Mouse (Mus musculus): ENCODE results near the gene Coro2a.
"Not testable (repeated sequence)": the region's sequence is repeated elsewhere in the genome, so short reads cannot be mapped to it uniquely, and the experiment has no call there.

Gene Coro2a

DNA sequence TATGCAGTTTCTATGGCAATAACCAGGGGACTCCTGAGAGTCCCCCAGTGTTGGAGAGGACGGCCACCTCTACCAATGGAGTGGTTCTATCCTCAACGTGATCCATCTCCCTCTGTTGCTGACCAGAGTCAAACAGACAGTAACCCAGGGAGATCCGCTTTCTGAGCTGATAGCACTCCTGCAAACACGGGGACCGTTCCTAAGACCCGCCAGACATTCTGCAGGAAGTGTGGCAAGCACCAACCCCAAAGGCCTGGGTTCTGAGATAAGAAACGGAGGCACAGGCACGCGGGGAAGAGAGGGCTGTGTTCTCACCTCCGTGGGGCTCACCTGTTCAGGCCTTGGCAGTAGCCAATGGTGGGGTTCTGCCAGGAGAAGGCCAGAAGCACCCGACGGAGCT lies 11.6 kb upstream of the Coro2a start:
- no peak for DNase-seq (ENCODE audit: low spot score in 2 of 2)

GRCm38 (mm10) chr4:46611181-46611580 lies 9.2 kb upstream of the Coro2a start:
- peak; percentile 89 to 92 for DNase-seq (ENCODE audit: low spot score in 2 of 2)

DNA sequence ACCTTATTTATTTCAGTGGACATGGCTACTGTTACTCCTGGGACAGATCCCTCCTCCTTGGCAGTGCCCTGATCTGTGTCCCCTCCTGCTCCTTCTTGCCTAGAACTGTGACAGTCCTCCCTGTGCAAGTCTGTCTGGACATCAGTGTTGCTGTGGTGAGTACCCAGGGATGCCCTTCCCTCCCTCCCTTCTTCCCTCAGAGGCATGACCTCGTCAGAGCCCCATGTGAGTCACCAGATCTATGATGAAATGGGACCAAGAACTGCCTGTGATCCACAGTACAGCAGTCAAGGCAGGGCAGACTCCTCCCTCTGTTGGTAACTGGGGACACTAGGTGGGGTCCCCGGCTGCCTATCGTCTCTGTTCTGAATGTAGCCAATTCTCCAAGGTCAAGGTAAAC lies 5.6 kb upstream of the Coro2a start:
- no peak for DNase-seq (ENCODE audit: low spot score in 2 of 2)

DNA sequence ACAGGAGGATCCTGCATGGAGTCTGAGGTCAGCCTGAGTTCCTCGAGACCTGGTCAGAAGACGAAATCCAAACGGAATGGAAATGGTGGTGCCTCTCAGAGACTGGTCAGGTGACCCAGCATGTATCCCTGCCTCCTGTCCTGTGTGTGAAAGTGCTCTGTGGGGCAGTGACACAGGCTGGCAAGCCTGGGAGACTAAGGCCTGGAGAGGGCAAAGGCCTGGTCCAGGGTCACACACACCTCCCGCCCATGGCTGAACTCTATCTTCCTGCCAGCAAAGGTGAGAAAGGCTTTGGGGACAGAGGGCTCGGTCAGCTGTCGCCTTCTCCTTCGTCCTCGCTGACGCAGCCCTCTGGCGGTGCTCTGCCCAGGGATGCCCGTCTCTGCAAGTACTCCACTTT lies 3.4 kb upstream of the Coro2a start:
- DNase-seq (ENCODE audit: low spot score in 2 of 2), result no peak

- DNase-seq (ENCODE audit: low spot score in 2 of 2), result peak in 1 of 2 experiments; percentile 27
Observed at GRCm38 (mm10) chr4:46602704-46603103, 702 bp upstream of the Coro2a start.

GRCm38 (mm10) chr4:46601258-46601843 lies 651 bp downstream of the Coro2a start:
- peak; percentile 58 to 64 for DNase-seq (ENCODE audit: low spot score in 2 of 2)

DNA sequence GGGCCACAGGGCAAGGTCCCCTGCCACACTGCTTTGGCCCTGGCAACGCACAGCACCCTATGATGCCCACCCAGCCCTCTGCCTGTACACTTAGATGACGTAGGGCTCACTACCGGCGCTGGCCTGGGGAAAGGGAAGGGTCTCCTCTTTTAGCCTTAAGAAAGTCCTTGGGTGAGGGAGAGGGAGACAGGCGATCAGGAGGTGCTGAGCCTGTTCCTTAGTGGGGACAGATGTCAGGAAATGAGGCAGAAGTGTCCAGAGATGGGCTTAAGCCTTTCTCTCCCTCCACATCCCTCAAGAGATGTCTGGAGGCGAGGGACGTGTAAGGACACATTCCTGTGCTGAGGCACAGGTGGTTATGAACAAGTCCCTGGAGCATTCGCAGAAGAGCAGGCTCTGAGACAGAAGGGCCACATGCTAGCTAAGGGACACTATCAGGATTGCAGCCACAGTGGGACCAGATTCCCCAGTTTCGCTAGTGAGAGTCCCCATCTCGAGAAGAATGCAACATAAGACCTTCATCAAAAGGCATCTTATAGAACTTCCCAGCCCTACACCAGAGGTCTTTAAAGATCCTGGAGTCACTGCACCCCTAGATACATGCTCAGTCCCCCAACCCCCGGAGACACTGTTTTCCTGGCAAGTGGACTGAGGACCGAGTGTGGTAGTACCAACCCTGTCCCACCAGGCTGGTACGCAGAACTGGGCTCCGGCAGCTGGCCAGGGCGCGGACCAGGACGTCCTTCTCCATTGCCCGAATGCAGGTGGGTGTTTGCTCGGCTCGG lies 1.3 kb downstream of the Coro2a start:
- DNase-seq (ENCODE audit: low spot score in 2 of 2), result peak in 1 of 2 experiments; percentile 28

DNA sequence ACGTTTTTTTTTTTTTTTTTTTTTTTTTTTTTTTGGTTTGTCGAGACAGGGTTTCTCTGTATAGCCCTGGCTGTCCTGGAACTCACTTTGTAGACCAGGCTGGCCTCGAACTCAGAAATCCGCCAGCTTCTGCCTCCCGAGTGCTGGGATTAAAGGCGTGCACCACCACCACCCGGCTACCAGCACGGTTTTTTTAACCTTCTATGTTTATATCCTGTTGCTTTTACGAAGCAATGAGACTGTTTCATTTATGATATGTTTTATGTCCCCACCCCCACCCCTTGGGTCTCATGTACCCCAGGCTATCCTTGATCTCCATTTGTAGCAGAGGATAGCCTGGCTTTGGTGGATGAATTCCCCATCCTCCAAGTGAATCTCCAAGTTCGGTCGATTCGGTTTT lies 2.4 kb downstream of the Coro2a start:
- DNase-seq (ENCODE audit: low spot score in 2 of 2), result not testable (repeated sequence)

DNA sequence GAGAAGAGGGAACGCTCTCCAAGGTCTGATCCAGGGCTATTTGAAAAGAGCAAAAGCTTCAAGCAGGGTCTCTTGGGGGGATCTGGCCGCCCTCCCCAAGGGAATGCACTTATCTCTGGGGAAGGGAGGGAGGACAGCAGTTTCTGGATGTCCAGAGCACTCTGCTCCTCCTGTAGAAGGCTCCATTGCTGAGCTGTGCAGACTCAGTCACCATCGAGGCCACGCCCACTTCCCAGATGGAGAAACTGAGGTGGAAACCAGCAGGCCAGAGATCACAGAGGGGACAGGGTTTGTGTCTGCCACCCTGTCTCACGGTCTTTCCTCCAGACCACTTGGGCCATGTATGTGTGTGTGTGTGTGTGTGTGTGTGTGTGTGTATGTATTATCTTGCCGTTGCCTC lies 3.0 kb downstream of the Coro2a start:
- peak in 1 of 2 experiments; percentile 25 for DNase-seq (ENCODE audit: low spot score in 2 of 2)

DNA sequence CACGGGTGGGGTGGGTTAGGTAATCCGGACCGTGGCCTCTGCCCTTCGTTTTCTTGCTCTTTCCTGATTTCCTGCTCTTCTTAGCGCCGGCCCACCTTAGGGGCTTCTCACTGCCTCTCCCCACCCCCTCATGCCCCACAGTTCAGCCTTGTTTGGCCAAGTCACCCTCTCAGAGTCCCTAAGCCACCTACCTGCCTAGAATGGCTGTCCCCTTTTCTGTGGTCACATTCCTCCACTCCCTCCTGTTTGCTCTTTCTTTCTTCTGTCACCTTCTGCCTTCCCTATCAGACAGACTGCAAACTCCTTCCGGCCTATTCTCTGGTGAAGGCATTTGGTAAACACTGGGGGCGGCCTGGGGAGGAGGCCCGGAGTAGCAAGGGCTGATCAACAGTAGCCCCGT lies 3.9 kb downstream of the Coro2a start:
- DNase-seq (ENCODE audit: low spot score in 2 of 2), result peak in 1 of 2 experiments; percentile 20

DNA sequence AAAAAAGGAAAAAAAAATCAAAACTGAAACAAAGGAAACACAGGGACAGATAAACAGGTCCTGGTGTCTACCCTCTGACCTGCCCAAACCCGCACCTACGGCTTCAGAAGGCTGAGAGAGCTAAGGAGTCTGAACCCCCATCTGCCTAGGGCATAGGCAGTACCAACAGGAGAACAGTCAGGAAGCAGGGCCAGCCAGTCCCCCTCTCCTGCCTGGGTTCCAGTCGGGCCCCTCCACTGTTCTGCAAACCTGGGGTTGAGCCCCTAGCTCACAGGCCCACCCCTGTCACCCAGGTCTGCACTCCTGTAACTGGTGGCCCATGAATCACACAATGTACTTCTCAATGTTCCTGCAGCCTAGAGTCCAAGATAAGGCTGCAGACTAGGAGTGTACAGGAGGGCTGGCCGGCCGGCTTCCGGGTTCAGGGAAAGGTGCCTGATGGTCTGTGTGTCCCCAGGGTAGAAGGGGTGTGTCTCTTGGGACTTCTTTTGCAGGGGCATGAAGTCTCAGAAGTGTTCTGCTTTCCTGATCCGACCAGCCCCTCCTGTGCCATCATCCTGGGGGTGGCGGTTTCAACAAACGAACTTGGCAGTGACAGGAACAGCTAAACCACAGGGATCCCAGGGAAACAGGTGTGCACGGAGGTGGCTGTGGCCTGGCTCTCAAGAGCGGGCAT lies 4.6 kb downstream of the Coro2a start:
- peak in 1 of 2 experiments; percentile 18 for DNase-seq (ENCODE audit: low spot score in 2 of 2)

DNA sequence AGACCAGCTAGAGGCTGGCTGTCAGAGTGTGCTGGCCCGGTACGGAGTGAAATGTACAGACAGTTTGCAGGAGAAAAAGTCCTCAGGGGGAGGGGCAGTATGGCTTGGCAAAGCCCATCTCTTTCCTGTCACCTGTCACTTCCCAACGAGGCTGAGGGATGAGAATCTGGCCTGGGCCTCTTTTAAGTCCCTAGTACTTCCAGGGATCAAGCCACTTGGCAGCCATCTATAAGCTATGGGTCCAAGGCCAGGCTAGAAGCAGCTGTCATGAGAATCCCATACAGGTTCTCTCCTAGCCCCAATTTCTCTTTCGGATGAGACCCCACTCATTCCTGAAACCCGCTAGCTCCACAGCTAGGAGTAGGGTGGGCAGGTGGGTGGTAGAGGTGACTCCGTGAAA lies 5.6 kb downstream of the Coro2a start:
- DNase-seq (ENCODE audit: low spot score in 2 of 2), result peak in 1 of 2 experiments; percentile 13

- no peak for DNase-seq (ENCODE audit: low spot score in 2 of 2)
Observed at GRCm38 (mm10) chr4:46594131-46594530, 7.9 kb downstream of the Coro2a start.

DNA sequence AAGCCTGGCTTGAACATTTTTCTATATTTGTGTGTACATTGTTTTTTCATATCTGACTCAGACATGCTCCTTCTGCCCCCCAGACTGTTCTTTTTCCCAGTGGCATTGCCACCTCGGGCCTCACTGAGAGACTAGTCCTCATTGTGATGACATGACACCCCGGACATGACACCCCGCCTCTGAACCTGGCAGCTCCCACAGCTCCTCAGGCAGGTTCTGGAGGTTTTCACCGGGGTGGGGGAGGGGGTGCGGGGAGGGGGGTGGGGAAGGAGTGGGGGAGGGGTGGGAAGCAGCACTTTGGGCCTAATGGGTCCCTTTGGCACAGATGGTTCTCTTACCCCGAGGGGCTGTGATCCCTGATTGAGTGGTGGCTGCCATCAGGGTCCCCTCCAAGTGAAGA lies 8.5 kb downstream of the Coro2a start:
- DNase-seq (ENCODE audit: low spot score in 2 of 2), result no peak

DNA sequence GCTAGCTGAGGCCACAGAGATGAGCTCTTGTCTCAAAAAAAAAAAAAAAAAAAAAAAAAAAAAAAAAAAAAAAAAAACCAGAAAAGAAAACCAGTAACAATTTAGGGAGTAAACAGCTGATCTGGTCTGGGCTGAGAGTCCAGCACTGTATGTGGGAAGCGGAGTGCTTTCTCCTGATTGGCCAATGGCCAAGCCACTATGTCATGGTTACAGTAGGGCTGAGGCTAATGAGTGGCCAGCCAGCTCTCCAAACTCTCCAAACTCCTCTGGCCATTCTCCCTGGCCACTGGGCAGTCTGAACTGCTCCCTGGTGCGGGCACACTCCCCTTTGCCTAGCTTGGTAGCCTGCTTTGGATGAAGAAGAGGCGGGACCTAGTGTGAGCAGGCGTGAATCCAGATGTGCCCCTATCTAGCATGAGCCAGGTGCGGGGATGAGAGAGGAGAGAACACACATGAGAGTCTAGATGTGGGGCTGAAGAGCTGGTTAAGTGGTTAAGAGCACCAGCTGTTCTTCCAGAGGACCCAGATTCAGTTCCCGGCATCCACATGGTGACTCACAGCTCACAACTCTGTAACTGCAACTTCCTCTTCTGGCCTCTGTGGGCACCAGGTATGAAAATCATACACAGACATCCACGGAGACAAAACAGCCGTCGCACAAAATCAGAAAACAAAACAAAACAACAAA lies 10.0 kb downstream of the Coro2a start:
- DNase-seq (ENCODE audit: low spot score in 2 of 2), result peak in 1 of 2 experiments; percentile 28

- DNase-seq (ENCODE audit: low spot score in 2 of 2), result no peak
Observed at GRCm38 (mm10) chr4:46590810-46591209, 11.2 kb downstream of the Coro2a start.

DNA sequence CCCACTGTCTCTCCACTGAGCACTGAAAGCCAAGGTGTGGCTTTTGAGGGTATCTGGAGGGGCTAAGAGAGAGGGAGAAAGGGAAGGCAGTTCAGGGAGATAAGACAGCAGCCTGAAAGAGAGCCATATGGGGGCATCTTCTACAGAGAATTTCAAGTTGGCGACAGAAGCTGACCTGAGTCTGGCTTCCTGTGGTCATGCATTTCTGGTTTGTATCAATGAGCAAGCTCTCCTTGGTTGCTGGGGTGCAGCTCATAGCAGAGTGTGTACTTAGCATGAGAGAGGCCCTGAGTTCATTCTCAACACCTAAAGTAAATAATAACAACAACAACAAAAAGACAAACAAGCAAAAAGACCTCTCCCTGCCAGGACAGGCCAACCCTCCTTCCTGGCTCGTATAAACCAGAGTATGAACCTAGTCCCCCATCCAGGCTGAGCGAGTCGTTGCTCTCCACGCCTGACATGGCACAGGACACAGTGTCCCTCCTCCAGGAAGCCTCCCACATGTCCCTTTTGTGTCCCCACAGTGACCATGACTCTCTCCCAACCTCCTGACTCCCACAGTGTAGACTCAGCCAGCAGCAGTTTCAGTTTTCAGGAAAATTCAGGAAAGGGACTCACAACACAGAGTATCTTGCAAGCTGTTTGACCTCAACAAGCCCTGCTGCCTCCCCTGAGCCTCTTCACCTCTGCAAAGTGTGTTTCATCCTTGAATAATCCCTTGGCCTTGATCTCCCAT lies 11.9 kb downstream of the Coro2a start:
- peak in 1 of 2 experiments; percentile 9 for DNase-seq (ENCODE audit: low spot score in 2 of 2)

GRCm38 (mm10) chr4:46589151-46589550 lies 12.9 kb downstream of the Coro2a start:
- peak; percentile 11 to 15 for DNase-seq (ENCODE audit: low spot score in 2 of 2)

DNA sequence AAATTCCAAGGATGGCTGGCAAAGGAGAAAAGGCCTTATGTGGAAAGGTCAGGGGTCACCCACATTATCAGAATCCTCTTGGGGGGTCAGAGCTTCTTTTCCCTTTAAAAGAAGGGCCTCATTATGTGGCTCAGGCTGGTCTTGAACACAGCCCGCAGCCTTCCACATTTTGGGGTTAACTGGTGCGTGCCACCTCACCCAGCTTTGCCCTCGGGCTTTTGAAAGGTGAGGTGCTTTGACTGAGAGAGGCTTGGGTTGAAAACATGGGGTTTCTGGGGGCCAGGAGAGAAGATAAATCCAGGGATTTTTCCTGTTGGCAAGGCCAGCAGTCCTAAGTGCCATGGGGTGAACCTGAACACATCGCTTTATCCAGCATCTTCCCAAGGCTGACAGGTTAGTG lies 15.5 kb downstream of the Coro2a start:
- DNase-seq (ENCODE audit: low spot score in 2 of 2), result no peak

- DNase-seq (ENCODE audit: low spot score in 2 of 2), result peak in 1 of 2 experiments; percentile 20
Observed at GRCm38 (mm10) chr4:46585811-46586190, 16.2 kb downstream of the Coro2a start.

GRCm38 (mm10) chr4:46585041-46585810 lies 16.8 kb downstream of the Coro2a start:
- DNase-seq (ENCODE audit: low spot score in 2 of 2), result peak in 1 of 2 experiments; percentile 19

Data from right cerebral cortex, postnatal 10 days (tissue).